Mouse (Mus musculus): ENCODE results near the gene Clip1.

Gene Clip1

DNA sequence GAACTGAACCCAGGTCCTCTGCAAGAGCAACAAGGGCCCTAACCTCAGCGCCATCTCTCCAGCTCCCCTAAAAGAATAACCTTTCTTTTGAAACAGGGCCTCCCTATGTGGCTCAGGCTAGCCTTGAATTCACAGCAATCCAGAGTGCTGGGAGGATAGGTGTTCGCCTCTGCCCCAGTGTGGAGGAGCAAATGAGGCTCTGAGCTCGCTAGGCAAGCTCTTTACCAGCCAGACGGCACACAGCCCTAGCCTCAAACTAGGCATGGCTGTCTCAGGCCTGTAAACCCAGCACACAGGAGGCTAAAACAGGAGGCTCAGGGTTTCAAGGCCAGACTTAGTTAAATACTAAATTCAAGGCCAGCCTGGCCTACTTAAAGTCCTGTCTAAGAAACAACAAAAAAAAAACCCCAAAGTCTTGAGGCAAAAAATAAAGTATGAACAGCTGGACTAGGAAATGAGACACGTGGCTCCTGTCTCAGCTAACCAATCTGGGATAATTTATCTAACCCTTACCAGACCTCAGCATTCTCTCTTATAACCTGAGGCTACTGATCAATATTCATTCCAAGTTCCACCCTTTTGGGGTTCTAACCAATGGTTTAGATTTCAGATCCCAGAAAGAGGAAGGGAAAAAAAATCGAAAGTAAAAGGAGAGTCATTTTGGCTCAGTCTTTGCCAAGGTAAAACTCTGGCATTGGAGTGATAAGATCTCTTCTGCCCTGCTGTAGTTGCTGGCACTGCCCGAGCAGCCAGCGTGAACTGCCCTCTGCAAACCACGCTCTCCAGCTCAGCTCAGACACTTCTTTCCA lies 14.2 kb downstream of the Clip1 start:
- no peak for DNase-seq

DNA sequence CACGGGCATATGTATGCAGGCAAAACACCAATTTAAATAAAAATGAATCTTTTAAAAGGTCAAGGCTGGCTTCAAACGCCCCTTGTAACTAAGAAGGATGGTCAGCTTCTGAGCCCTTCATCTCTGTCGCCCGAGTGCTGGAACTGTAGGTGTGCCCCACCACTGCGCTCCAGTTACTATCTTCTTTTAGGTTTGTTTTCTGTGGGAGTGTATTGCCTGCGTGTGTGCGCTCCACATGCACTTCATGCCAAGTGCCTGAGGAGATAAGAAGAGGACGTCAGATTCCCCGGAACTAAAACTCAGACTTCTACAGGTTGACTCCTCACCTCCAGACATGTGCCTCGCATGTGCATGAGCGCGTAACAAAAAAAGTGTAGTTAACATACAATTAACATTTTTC lies 16.5 kb downstream of the Clip1 start:
- no peak for DNase-seq

DNA sequence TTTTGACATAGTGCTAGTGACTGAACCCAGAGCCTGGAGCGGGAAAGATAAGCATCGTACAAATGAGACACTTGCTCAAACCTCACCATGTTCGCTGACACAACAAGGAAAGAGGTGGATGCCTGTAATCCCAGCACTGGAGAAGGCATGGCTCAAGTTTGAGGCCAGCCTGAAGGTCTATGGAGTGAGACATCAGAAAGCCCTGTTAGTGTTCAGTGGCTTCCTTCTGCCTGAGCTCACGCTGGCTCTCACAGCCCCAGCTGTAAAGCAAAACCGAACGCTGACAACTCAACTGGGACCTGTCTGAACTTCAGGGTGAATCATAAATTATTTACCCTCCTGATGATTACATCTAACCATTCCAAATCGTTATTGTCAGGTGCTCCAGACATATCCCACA lies 18.5 kb downstream of the Clip1 start:
- DNase-seq: no peak

DNA sequence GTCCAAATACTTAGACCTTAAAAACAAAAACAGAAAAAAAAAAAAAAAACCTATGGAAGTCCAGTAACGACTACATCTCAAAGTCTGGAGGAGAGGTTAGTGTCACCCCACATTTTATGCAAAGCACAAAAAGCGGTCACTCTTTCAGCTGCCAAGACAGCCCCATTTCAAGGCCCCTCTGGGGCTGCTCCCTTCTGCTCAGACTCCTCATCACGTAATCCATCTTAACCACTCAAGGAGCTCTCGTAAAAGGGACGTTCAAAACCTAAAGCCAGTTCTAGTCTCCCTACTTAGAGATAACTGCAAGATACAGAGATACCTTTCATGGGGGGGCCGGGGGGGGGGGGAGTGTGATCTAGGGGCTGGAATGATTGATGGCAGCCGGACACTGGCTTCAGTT lies 20.1 kb downstream of the Clip1 start:
- no peak for DNase-seq

DNA sequence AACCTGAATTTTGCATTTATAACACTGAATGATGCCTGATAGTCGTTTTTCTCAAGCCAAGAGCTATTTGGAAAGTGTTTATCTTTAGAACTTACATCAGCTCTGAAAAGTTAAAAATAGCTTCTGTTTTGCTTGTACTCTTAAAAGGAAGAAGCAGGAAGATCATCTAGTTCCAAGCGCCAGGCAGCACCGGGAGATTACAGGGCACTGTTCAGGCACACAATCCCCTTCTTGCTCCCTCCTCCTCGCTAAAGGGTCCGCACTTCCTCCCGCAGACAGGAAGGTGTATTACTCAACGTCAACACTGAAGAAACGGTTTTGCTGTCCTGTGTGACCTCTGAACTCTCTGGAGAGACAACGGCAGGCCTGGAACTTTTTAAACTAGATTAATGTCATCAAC lies 22.4 kb downstream of the Clip1 start:
- peak; percentile 62 for DNase-seq

DNA sequence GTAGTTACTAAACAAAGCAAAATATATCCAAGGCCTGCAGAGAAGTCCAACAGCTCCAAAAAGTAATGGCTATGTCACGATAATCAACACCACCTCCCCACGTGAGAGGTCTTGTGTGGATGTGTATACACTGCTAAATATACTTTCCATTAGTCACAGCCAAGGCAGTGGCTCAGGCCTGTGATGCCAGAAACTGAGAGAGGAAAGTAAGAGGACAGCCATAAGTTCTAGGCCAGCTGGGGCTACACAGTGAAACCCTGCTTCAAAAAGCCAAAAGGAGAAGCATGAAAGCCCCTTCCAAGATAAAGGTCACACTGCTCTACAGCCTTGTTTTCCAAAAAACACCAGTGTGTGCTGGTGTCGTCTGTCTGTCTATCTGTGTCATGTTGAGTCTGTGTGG lies 22.8 kb downstream of the Clip1 start:
- DNase-seq: peak; percentile 60

DNA sequence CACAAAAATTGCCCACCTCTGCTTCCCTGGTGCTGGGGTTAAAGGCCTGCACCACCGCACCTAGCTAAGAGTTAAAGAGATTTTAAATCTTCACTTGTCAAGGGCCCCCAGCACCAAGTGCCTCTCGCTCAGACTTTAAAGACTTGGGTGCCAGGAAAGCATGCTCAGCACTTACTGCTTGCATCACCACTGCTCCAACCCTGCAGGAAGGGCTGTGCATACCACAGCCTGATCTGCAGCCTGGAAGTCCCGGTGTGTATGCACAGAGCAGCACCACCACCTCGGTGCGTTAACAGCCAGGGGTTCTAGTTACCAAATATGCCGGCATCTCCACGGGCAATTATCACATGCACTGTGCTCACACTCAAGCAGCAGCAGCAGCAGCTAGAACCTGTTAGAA lies 26.8 kb downstream of the Clip1 start:
- peak; percentile 49 for DNase-seq

DNA sequence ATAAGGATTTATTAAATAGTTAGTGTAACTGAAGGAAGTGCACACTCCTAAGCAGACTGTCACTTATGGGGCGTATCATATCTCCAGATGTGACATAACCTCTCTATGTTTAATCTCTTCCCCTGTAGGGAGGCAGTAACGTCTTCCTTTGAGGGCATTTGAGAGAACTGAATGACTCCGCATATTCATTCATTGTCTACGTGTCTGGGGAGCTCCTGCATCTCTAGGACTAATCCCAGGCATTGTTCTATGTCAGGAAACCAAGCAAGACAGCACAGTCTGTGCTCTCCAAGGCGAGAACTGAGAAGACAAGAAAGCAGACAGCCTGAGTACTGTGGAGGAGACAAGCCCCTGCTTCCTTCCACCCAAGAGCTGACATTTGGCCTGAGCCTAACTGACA lies 29.5 kb downstream of the Clip1 start:
- peak; percentile 15 for DNase-seq

DNA sequence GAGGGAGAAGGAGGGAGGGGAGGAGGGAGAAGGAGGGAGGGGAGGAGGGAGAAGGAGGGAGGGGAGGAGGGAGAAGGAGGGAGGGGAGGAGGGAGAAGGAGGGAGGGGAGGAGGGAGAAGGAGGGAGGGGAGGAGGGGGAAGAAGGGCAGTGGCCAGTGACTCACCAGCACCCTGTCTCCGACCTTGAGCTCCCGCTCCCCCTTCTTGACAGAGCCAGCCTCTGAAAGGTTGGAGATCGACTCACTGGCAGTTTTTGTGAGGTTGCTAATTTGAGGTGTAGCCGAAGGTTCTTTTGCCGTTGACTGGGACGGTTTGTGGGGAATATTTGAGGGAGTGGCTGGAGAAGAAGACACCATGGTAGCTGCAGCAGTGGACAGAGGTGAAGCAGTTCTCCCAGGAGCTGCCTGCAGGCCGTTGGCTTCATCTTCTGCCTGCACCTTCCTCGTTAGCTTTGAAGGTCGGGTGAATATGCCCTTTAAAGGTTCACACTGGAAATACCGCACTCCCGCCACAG lies 31.1 kb downstream of the Clip1 start:
- no peak for DNase-seq

DNA sequence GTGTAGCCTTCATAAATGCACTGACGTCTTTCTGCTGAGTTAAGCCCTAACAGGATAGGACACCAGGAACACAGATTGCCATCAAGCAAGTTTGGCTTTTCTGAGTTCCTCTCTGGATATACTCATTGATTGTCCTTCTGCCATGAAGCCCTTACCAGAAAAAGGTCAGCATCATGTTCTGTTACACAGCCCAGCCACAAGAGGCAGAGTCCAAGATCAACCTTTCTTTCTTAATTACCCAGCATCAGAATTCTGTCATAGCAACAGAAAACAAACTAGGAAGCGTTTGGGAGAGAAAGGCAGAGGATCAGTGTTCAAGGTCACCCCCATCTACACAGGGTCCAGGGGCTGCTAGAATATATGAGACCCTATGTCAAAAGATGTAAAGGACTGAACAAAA lies 33.6 kb downstream of the Clip1 start:
- no peak for DNase-seq

DNA sequence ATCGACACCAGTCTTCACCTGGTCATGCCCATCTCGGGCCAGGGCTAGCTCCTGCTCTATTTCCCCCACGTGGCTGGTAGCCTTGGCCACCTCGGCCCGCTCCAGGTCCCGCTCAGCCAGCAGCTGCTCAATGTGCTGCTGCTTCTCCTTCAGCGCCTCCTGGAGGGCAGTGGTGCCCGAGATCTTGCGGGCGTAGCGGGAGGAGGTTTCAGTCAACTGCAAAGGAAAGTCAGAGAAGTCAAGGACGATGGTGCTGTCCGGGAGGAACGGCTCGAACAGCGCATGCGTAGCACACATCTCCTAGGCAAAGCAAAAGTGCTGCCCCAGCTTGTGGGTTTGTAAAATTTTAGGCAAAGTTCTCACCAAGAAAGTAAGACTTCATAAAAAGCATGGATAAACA lies 42.0 kb downstream of the Clip1 start:
- DNase-seq: no peak

DNA sequence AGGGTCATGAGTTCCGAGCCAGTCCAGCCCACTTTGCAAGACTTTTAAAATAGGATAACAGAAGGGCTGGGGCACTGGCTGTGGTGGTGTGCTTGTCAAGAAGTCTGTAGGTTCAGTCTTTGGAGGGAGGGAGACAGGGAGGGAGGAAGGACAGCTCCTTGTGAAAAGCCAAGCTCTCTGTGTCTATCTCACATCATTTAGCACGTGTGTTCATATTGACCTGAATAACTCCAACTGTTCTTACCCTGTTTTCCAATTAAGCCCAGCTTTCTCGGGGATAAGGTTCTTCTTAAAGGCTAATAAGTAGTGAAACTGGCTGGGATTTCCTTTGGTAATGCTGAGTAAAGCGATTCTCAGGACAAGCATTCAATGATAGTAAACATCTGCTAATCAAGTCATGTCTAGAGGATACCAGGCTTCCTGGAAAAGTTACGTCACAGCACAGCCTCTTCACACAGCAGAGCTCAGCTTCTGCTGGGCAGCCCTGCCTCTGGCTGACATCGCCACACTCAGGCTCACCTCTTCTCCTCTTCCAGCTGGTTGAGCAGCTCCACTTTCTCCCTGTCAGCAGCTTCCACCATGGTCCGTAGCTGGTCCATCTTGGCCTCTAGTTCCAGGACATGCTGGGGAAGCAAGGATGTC lies 43.0 kb downstream of the Clip1 start:
- peak; percentile 60 for DNase-seq

DNA sequence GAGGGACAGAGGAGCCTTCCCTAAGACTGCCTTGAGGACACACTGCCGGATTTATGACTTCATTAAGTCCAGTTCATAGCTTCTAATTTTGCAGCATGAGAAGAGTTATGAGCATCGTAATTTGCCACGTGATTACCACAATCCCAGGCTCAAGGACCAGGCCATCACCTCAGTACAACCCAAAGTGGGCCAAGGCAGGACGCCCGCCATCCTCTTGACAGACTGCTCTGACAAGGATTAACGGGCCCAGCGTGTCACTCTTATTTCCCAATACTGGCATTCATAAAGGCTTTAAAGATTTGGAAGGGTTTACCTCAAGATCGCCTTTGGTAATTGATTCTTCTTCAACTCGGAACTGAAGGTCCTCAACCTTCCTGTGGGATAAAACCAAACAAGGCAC lies 44.2 kb downstream of the Clip1 start:
- DNase-seq: no peak

DNA sequence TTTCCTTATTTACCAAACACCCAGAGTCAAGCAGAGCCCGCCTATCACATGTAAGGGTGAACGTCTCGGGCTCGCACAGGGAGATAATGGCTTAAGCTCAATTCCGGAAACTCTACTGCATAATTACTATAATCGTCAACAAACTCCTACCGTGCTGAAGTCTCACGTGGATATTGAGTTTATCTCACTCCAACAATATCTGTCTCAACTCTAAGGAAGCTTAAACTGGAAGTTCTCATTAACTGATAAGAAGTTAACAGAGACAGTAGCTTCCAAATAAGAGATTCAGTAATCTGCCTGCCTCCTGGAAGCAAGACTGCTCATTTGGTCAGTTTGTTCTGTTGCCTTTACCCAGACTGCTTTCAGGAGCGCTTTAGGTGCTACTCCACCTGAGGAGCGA lies 53.2 kb downstream of the Clip1 start:
- DNase-seq: no peak

DNA sequence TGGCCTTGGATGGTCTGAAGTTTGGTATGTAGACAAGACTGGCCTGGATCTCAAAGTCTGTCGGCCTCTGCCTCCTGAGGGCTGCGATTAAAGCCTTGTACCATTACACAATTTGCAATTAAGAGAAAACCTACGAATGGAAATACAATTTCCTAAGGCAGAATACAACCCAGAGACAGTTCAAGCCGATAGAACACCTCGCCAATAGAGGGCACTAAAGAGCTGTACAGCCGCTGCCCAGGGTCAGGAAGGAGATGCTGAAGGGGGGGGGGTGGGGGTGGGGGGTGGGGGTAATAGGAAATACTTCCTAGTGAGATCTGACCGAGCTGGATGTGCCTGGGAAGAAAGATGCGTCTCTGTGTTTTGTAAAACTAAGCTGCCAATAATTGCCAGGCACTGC lies 57.8 kb downstream of the Clip1 start:
- peak; percentile 90 for DNase-seq

DNA sequence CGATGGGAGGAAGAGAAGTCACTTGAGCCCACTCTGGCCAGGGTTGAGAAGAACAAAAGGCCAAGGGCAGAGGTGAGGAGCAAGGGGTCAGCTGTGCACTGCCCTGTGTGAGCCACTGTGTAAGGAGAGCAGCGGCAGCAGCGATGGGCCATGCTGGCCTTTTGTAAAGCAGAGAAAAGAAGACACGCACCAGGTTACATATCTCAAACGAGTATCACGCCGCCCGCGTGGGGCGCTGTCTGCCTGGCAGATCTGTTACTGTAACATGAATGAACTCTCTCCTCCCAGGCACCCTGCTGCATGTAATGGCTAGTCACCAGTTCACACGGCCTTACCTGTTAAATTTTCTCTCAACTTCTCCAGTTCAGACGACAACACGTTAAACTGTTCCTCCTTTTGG lies 62.0 kb downstream of the Clip1 start:
- no peak for DNase-seq

DNA sequence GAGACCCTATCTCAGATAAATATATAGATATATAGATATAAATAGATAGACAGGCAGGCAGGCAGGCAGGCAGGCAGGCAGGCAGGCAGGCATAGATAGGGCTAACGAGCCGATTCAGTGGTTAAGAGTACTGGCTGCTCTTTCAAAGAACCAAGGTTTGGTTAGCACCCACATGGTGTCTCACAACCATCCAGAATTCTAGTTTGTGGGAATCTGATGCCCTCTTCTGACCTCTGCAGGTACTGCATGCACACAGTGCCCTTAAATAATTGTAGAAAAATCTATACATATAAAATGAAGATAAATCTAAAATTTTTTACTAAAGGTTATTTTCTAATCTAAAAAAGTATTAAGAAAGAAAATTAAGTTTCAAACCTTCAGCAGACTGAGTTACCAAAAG lies 65.9 kb downstream of the Clip1 start:
- peak; percentile 39 for DNase-seq

DNA sequence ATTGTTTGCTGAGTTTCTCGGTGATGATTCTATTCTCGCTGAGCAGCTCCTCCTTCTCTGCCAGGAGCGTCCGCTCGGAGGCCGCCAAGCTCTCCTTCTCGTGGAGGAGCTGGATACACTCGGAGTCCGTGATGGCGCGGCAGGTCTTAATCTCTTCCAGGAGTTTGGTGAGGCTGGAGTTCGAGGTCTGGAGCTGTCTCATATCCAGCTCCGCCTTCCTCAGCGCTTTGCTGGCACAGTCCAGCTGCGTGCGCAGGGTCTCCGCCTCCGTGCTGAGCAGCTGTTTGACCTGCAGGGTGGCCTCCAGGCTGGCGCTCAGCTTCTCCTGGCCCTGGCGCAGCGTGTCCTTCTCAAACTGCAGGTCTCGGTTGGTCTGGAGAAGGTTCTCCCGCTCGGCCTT lies 70.2 kb downstream of the Clip1 start:
- no peak for DNase-seq

DNA sequence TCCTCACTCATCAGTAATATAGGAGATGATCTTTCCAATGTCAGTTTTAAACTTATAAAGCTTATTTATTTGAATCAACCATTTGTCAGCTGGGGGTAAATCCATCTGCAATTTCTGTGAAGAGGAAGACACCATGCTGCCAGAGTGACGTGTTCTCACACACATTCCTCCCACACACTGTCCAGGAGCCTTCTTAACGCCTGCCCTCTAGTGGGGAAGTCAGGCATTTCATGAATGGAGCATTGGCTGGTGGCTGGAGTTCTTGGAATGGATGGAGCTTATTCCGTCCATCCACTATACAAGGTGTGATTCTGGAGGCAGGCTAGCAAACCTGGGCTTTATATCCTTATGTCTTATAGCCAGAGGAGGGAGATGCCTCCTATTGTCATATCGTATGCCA lies 74.6 kb downstream of the Clip1 start:
- peak; percentile 89 for DNase-seq

DNA sequence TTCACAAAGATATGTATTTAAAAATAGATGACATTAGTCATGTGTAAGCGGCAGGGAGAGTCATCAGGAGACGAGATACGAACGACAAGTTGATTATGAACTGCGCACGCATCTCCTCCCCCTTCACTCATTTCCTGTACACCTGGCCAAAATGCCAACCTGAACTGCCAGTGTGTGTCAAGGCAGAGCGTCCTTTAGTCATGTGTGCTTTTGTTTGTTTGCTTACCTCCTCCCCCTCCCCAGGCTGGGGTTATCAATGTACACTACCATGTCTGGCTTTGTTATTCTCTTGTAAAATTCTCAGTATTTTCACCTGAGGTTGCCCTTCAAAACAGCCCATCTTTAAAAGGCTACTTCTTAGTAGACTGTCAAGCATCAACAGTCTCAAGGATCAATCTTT lies 75.0 kb downstream of the Clip1 start:
- DNase-seq: no peak

DNA sequence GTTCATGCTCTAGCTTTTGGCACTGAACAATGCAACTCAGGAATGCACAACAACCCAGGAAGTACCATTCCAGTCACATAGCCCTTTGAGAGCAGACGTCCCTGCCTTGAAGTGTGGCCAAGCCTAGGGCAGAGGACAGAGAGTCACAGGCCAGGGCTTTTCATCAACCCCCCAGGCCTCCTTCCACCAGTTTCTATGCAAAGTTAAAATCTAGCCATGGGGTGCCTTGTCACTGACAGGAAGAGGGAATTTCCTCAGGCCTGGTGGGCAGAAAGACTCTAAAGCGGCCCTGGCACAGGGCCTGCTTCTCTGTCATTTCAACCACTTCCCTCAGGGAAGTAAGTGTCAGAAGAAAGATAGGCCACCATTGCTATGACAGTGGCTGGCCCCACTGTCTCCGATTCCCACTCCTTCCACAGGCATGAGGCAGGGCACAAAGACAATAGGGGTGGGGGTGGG lies 77.2 kb downstream of the Clip1 start:
- peak; percentile 60 for DNase-seq

DNA sequence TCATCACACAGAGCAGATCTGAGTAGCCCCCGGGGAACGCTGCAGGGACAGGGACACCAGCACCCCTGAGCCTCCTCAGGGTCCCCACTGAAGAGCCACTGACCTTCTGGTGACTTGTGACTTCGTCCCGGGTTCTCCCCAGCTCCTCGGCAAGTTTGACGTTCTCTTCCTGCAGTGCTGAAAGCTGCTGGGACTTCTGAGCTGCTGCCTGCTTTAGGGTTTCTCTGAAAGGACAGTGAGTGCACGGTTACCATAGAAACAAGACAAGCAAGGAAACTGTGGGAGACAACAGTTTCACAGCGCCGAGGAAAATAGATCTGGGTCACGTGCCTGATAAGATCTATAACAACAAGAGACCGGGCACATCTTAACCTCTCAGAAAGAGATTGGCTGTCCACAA lies 80.9 kb downstream of the Clip1 start:
- no peak for DNase-seq

DNA sequence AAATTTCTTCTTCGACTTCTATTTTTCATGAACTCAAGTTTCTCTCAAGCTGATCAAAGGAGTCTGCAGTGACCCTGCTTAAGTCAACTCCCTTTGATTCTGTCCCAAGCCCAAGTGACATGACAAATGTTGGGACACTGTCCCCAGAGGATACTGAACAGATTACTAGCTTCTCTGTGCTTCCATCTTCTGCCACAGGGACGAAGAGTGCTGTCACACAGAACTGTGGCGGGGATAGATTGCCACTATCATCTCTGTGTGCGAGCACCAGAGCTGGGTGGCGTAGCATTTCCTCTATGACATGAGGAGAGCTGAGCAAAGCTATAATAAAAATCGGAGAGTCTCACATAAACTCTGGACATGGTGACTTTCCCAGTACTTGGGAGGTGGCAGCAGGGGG lies 82.2 kb downstream of the Clip1 start:
- peak; percentile 52 for DNase-seq

DNA sequence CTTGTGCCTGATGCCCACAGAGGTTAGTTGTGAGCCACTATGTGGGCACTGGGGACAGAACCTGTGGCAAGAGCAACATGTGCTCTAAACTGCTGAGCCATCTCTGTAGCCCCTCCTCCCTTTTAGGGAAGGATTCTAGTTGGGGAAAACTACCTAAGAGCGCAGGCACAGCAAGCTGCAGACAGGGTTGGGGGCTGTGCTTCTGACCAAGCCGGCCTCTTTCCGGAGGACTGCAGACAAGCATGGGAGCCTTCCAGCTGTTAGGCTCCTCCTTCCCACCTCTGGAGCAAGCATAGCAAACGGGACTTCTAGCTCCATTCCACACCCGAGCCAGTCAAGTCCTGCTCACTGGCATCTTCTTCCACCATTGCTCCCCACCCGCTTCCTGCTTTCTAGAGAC lies 85.1 kb downstream of the Clip1 start:
- DNase-seq: peak; percentile 26
